Mouse (Mus musculus): ENCODE measurements around the gene Itgb5.

DNA sequence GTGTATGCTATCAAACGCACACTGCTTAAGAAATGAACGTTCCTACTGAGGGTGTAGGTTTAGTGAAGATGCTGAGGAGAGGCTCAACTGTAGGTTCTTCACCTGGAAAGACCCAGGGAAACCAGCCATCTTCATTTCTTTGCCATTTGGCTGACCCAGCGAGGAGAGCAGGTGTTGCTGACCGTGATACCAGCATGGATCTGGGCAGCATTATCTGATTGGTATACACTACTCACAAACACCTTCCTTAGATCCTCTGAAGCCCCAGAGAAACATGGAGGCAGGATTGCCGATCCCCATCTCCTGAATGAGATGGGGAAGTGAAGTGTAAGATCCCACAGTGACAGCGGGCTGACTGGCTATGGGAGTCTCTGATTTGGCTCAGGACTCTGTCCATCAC is 168.5 kb downstream of the Itgb5 start:
- no peak for TF ChIP-seq CTCF (IDR thresholded peaks at IDR 0.05; ENCODE audit: borderline replicate concordance, extremely low read depth, insufficient read depth, insufficient read length)
- no peak for TF ChIP-seq POLR2A (IDR thresholded peaks at IDR 0.05; ENCODE audit: borderline replicate concordance, extremely low read depth, insufficient read depth, insufficient read length, poor library complexity, severe bottlenecking)

Data from brain, embryonic 14.5 days (tissue).